Mouse (Mus musculus): ENCODE measurements at regions not wholly inside any gene's neighbourhood (a gene's known extent, or its start where the extent isn't known, plus 50 kb on each side); places are given as distances from the start of the nearest gene placed in this dataset.

- ATAC-seq (replicated peaks; ENCODE audit: poor library complexity, severe bottlenecking), result no peak
Observed at GRCm38 (mm10) chr15:62693671-62694070, 1151.3 kb downstream of the Gsdmc2 start.

GRCm38 (mm10) chr15:62673410-62673809 lies 1171.6 kb downstream of the Gsdmc2 start:
- ATAC-seq (replicated peaks; ENCODE audit: poor library complexity, severe bottlenecking), result no peak

GRCm38 (mm10) chr15:62670026-62670425 lies 1175.0 kb downstream of the Gsdmc2 start:
- no peak for ATAC-seq (replicated peaks; ENCODE audit: poor library complexity, severe bottlenecking)

GRCm38 (mm10) chr15:62659096-62659495 lies 1185.9 kb downstream of the Gsdmc2 start:
- no peak for ATAC-seq (replicated peaks; ENCODE audit: poor library complexity, severe bottlenecking)

GRCm38 (mm10) chr15:62658695-62659094 lies 1186.3 kb downstream of the Gsdmc2 start:
- no peak for ATAC-seq (replicated peaks; ENCODE audit: poor library complexity, severe bottlenecking)

GRCm38 (mm10) chr15:62646476-62647168 lies 1198.4 kb downstream of the Gsdmc2 start:
- ATAC-seq (replicated peaks; ENCODE audit: poor library complexity, severe bottlenecking), result no peak

- no peak for ATAC-seq (replicated peaks; ENCODE audit: poor library complexity, severe bottlenecking)
Observed at GRCm38 (mm10) chr15:62644744-62645143, 1200.2 kb downstream of the Gsdmc2 start.

DNA sequence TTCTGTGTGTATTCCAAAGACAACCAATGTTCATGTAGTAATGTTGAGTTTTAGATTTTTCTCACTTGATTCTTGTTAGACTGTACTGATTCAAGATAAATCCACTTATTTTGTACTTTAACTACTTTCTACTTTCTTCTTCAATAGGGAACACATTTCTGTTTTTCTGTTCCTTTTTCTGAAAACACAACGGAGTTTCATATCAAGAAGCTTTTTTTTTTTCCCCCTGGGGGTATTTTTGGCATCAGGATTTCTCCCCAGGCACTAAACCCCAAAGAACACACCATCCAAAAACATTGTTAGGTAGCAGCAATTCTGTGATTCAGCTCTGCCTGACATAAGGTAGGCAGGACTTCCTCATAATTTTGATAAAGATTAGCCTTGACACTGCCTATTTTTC lies 1200.7 kb downstream of the Gsdmc2 start:
- ATAC-seq (replicated peaks; ENCODE audit: poor library complexity, severe bottlenecking), result no peak

DNA sequence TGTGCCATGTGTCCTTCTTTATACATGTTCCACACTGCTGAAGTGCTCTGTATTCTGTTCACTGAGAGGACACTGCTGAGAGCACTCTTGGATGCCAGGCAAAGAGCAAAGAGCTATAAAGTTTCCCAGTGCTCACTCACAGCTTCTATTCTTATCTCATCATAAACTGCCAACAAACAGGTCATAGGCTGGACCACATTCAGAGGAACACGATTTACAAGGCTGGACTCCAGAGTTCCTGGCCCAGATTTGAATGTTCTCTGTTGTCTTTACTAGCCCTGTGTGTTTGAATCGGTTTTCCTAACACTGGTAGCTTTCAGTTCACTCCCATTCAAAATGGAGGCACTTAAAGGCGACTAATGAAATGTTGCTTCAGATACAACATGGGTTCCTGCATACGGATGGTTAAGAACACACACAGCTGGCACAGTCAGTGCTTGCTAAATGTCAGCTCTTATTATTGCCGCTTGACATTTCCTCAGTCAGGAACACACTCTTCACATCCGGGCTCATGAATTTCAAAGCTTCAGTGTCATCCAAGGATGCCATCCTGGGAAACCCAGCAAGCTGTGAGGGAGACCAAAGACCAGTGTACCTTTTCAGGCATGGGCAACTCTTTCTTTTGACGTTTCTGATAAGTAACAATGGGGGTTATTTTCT lies 1203.8 kb downstream of the Gsdmc2 start:
- ATAC-seq (replicated peaks; ENCODE audit: poor library complexity, severe bottlenecking), result no peak

GRCm38 (mm10) chr15:62625406-62625805 lies 1219.6 kb downstream of the Gsdmc2 start:
- no peak for ATAC-seq (replicated peaks; ENCODE audit: poor library complexity, severe bottlenecking)

GRCm38 (mm10) chr15:62616042-62616441 lies 1228.9 kb downstream of the Gsdmc2 start:
- ATAC-seq (replicated peaks; ENCODE audit: poor library complexity, severe bottlenecking), result no peak

- no peak for ATAC-seq (replicated peaks; ENCODE audit: poor library complexity, severe bottlenecking)
Observed at GRCm38 (mm10) chr15:62596735-62597134, 1248.2 kb downstream of the Gsdmc2 start.

DNA sequence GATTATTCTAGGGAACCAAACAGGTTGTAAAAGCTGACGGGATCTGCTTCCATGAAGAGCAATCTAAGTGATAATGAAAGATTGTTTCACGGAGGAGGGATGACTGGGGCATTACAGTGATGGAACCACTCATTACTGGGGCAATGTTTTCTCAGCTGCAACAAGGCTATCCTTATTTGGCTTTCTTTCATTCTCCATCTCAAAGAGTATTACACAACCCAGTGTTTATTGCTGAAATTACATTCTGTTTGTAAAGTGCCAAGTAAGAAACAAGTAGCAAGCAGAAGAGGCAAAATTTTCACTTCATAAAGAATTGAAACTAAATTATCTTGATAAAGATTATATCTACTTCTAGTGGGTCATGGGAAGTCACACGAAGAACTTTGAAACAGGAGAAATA lies 1256.4 kb downstream of the Gsdmc2 start:
- ATAC-seq (replicated peaks; ENCODE audit: poor library complexity, severe bottlenecking), result no peak

GRCm38 (mm10) chr15:62578788-62579187 lies 1266.2 kb downstream of the Gsdmc2 start:
- ATAC-seq (replicated peaks; ENCODE audit: poor library complexity, severe bottlenecking), result no peak

- no peak for ATAC-seq (replicated peaks; ENCODE audit: poor library complexity, severe bottlenecking)
Observed at GRCm38 (mm10) chr15:62575791-62576190, 1269.2 kb downstream of the Gsdmc2 start.

DNA sequence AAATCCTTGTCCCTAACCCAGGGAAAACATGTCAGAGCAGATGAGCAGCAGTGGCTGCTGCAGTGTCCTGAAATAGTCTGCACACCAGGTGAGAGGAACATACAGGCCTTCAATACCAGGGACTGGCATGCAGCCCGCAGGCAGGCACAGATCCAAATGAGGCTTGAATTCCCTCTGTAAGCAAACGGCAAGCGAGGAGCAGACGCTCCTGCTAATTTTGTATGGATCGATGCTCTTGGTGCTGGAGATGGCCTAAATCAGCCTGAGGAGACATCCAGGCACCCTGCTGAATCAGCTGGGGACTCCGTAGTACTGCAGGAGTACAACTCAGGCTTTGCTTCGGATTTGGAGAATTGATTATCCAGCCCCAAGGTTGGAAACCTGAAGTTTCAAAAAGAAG lies 1273.2 kb downstream of the Gsdmc2 start:
- ATAC-seq (replicated peaks; ENCODE audit: poor library complexity, severe bottlenecking), result no peak

DNA sequence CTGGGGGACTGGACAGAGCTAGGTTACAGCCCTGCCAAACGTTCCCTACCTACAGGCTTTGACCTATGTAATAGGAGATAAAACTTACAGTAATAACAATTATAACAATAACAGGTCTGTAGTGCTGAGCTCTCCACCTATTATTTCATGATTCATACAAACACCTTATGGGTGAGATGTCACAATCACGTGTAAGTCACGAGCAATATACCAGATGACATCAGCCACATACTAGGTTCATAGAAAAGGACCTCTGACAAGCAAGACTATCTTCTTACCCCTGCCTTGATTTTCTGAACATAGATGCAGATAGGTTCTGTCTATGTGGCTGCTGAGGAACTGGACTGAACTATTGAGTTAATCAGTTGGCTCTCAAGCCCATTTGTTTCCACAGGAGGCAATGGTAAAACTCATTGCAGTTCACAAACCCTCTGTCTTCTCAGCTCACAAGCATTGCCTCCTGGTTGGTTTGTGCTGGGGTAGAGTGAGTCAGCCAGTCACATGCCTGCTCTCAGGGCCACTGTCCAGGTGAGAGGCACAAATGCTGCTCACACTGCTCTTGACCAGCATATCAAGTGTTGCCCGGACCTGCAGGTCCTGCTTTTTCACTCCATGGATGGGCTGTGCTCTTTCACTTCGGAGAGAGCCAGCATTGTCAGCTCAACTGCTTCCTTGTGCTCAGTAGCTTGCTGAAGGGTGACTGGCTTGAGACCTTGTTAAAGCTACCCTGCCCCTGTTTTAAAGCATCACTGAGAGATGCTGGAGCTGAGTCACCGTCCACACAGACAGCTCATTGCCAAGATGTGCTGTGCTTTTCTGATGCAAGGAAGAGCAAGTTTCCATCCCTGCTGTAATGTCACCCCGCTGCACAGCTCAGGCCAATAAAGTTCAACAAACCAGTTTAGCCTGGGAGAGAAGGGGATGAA lies 1275.9 kb downstream of the Gsdmc2 start:
- no peak for ATAC-seq (replicated peaks; ENCODE audit: poor library complexity, severe bottlenecking)

GRCm38 (mm10) chr15:62567431-62567830 lies 1277.5 kb downstream of the Gsdmc2 start:
- ATAC-seq (replicated peaks; ENCODE audit: poor library complexity, severe bottlenecking), result no peak

- no peak for ATAC-seq (replicated peaks; ENCODE audit: poor library complexity, severe bottlenecking)
Observed at GRCm38 (mm10) chr15:62566106-62566511, 1278.9 kb downstream of the Gsdmc2 start.

- no peak for ATAC-seq (replicated peaks; ENCODE audit: poor library complexity, severe bottlenecking)
Observed at GRCm38 (mm10) chr15:62533233-62533632, 1311.7 kb downstream of the Gsdmc2 start.

DNA sequence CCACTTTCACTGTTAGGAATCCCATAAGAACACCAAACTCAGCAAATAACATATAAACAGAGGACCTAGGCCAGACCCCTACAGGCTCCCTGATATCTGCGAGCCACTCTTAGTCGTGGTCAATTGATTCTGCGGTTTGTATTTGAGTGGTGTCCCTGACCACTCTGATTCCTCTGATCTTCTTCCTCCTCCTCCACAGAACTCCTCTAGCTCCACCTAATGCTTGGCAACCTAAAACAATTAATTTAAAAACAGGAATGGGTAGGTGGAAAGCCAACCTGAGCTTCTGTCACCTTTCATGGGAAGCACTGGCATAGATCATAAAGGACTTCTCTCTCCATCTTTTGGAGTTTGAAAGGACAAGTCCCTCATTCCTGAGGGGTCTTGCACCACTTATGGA lies 1316.0 kb downstream of the Gsdmc2 start:
- ATAC-seq (replicated peaks; ENCODE audit: poor library complexity, severe bottlenecking), result no peak

Measured in granulocyte monocyte progenitor cell, adult 5-6 weeks (primary cell).